Mouse (Mus musculus) right cerebral cortex, postnatal 14 days (tissue): ENCODE measurements around the gene Sox5.

Source experiments
- DNase-seq: peaks from one replicate; pipeline ENCODE4 v3.0.0; 2022

Gene Sox5

DNA sequence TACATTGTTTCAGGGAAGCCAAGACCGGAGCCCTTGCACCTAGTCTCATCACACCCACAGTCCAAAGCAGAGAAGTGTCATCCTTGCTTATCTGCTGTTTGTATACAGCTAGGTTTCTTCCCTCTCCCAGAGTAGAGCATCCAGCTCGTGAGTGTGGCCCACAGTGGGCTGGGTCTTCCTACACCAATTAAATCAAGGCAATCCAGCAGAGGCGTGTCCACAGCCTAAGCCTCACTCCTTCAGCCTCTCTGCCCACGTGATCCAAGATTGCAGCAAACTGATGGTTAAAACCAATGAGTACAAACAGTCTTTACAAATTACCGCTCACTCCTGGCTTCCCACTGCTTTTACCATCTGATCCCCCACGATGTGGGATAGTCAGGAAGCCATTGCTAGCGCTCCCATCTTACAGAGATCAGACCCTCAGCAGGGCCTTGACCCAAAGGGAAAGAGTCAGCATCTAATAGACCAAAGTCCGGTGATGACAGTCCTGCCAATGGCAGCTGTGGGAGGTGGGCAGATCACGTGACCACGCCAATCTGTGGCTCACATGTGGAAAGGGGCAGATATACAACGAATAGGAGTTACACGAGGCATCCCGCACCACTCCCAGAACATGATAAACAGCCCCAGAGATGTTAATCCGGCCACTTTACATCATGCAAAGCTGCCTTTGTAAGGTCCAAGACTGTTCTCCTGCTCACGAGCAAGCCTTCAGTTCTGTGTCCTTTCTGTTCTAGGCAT, 9.4 kb downstream of the Sox5 start:
- DNase-seq = no peak

DNA sequence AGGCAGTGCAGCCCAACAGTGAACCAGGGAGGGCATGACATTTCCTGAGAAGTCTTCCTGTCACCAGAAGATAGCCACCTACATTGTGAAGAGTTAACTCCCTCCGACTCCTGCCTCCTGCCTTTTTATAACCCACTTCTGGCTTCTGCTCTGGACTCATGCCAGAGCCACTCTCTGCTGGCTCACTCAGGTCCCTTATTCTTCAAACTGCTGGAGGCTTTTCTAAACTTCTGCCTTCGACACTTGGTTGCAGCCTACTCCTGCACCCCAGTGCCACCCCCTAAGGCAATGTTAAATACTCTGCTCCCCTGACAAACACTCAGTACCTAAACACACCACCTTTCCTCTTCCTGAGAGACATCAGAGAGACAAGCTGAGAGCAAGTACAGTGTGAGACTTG, 12.7 kb downstream of the Sox5 start:
- DNase-seq = no peak

DNA sequence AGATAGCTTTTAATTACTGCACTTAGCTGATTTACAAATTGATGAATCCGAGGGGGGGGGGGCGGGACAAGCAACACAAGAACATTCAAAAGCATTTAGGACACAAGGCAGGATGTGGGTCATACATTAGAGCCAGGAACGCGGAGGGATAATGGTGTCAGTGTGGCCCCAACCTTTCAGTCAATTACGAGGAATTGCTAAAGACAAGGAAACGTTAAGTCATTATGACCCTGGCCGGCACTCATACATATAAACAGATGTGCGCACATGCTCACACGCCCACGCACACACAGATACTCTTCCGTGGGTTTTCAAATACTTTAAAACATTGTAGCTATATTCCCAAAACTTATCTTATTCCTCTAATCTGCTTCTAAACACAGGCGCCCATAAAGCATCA, 19.9 kb downstream of the Sox5 start:
- no peak for DNase-seq

DNA sequence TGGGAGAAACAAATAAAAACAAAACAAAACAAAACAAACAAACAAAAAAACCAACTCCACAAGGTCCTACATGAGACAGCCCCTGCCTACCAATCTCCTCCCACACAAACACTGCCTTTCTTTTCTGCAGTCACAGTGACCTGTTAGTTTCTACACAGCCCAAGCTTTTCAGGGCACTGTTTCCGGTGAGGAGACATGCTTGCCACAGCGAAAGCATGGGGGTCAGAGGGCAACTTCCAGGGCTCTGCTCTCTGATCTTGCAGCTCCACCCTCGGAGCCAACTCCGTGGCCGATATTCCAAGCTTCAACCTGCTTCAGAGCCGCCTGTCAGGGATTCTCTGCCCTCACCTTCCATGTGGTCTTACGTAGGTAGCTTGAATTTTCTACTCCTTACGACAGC, 22.6 kb downstream of the Sox5 start:
- DNase-seq = no peak

DNA sequence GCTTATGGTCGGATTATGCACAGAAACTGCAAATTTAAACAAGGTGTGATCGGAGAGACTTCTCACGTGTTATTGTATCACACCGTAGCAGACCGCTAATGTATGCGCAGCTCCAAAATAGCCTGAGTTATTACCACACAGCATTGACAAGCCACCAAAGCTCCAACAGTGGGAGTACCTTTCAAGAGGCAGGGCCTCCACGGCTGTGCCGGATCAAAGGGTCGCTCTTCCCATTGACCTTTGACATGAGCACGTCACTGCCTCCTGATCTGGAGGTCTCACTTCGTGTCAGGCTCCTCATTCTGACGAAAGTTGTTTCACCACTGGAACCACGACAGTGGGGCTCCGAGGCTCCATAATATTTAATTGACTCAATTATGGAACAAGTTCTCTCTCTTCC, 24.4 kb downstream of the Sox5 start:
- DNase-seq = no peak

DNA sequence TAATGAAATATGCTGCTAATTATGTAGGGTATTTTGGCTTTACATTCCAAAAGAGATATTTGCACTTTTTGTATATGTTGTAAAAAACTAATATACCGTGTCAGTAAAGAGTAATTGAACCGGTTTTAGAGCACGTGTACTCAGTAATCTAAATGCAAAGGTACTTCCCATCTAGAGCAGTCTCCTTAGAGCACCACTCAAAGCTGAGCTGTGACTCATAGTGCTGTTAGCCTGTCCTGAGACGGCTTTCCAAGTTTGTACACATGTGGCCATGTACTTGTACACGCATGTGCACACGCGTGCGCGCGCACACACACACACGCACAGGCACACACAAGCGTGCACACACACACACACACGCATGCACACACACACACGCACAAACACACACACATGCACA, 25.3 kb downstream of the Sox5 start:
- no peak for DNase-seq

DNA sequence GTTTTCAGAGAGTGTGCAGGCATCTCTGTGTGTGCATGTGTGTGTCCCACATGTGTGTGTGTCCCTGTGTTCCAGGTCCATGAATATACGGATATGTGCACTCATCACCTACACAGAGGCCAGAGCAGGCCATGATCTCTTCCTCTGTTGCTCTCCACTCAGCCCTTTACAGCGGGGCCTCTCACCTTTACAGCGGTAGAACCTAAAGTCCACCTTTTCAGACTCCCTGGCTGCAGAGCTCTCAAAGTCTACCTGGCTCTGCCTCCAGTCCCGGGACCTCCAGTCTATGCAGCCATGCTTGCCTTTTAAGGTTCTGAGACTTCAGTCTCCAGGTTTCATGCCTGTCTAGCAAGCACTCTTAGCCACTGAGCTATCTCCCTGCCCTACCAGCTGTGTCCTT, 26.5 kb downstream of the Sox5 start:
- no peak for DNase-seq

DNA sequence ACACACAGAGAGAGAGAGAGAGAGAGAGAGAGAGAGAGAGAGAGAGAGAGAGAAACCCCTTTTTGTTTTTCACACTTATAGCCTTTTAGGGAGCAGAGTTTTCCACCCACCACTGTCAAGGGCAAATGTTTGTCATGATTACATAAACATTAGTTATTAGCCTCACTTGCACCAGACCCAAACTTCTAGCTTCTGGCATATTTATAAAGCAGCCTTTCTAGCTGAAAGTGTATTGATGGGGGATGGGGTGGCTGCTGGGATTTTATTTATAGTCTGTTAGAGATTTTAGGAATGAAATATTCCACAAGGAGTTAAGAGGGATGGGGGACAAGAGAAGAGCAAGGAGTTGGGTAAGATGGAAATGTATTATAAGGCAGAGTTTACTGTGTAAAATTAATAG, 27.4 kb downstream of the Sox5 start:
- no peak for DNase-seq

DNA sequence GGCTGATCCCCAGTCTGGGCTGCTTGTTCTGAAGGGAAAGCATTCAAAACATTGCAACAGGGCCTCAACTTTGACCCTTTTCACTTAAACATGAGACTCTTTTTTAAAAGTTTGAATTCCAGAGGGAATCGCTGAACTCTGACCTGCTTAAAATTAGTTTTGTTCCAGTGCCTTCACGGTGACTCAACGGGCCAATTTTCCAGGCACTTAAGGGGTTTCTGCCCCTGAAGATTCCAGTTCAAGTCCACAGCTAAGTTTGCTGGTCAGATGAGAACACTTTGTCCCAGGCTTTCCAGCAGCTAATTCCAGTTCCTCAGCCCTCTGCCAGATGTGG, 27.8 kb downstream of the Sox5 start:
- DNase-seq = no peak

DNA sequence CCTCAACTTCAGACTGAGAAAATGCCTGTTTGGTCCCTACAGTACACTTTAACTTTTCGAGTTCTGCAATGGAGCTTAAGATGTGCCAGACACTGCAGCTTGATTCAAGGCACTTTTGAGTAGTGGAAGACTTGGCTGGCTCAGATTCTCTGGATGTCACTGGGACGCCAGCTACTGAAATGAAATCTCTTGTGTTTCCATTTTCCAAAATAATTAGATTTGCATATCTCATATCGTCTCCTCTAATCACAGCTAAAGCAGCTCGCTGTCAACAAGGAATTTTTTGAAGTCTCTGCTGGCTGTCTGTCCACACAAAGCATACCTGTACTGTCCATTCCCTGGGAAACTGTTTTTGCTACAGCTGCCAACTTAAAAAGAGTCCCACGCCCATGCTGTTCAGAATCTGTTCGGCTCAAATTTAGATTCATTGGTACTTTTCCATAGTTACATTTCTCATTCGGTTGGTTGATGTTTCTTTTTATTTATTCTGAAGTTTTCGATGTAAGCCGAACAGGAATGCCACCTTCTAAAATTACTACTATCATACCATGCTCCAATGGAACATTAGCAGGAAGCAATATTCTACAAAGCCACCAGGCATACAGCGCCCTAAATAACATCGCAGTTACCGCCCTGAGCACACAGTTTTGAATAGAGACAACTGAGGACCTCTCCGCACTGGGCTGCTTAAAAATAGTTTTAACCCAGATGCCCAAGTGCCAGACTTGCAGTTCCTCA, 28.4 kb downstream of the Sox5 start:
- no peak for DNase-seq

DNA sequence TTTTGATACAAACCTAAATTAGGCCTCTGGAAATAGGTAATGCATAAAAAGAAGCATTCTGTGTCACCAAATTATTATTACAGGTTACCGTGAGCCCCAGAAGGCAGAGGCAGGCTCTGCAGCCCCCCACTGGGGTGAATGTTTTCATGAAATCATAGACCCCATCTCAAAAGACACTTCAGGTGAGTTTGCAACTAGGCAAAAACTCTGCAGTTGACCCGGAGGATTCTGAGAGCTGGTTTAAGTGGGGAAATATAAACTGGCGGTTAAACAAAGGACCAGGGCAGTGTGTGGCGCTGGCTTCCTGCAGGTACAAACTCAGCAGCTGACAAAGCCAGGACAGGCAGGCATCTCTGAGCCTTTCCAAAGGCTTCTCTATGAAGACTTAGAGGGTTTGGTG, 30.2 kb downstream of the Sox5 start:
- DNase-seq = no peak

DNA sequence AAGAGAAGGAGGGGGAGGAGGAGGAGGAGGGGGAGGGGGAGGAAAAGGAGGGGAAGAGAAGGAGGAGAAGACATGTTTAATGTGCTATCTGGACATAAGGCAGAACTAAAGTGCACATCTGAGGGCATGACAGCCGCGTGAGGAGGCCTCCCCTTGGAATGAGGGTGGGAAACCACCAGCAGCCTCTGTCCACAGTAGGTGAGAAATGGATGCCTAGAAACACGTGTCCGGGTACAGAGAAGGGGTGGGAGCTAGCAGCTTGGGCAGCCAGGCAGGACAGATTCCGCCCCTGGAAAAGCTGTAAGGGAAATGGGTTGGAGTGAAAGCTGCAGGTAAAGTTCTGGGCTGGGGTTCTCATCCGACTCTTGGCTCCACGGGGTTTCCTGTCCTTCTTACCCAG, 31.6 kb downstream of the Sox5 start:
- DNase-seq = no peak

DNA sequence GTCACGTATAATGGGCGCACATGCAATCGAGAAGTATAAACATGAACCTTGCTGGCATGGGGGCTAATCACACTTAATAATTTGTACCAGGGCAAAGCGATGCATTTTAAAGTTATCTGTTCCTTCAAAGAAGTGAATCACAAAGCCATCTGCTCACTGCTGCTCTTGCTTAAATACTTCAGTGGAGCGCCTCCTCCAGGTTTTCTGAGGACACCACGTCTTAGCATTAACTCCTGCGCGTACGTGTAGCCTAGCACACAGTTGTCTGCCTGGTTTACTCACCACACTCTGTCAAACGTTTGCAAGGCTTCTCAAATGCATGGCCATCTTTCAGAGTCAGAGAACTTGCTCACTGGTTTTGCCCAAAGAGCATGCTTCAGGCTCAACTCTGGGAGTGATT, 35.3 kb downstream of the Sox5 start:
- peak; percentile 8 for DNase-seq

DNA sequence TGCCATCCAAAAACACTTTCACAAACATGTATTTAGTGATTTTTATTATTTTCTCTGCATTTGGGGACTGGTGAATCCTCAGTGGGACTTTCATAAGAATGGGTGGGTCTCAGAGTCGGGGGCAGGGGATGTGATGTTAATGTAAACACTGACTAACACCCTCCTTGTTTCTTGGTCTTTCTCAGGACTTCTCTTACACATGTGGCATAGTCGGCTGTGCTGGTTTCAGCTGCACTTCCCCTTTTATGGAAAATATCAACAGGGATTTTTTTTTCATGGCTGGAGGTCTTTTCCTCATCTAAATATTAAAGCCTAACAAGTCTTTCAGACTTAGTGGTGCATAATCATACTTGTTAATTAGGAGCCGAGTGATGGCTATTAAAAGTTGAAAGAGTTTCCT, 39.2 kb downstream of the Sox5 start:
- DNase-seq = no peak

DNA sequence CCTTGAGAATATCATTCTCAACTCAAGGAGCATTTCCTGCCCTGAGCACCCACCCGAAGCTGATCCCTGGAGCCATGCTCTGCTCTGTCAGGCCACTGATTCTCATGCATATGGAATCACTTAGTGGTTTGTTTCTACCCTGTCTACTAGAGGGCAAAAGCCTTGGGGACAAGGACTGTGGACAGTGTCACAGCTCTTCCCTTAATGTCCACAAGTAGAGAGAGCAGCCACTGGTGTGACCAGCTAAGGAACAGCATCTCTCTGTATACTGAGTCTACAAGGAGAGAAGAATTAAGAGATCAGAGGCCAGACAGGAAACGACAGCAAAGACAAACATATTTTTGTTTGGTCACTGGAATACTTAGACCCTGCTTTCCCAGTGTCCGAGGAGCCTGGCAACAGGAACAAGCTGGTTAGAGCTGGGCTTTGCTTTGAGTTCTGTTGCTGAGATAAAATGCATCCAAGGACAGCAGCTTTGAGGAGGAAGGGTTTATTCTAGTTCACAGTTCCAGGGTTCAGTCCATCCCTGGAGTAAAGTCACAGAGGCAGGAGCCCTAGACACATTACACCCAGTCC, 40.6 kb downstream of the Sox5 start:
- no peak for DNase-seq

DNA sequence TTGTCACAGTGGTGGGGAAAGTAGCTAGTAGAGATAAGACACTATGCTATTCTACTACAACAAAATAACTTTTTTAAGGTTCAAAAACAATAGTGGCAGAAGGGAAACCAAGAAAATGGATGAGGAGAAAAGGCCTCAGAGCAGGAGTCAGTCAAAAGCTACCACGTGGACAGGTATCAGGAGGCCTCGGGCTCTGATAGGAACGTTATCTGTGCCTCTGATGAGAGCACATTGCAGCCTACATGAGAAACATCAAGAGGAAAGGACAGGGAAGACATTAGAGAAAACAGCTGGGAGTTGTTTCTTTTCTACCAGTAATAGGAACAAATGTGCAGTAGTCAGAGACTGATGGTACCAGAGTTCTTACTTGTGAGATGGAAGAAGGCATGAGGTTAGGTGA, 41.4 kb downstream of the Sox5 start:
- DNase-seq = no peak

DNA sequence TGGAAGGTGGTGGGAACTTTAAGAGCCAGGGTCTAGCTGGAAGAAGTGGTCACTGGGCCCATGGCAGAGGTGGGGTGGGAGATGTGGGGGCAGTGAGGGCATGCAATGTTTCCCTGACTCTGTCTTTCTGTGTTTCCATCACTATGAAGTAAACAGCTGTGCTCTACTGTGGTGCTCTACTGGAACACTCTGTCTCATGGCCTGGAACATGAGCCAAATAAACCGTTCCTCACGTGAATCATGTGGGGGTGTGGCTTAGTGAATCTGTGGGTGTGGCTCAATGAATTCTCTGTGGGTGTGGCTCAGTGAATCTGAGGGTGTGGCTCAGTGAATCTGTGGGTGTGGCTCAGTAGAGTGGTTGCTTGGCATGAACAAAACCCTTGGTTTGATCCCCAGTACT, 42.0 kb downstream of the Sox5 start:
- DNase-seq = no peak

DNA sequence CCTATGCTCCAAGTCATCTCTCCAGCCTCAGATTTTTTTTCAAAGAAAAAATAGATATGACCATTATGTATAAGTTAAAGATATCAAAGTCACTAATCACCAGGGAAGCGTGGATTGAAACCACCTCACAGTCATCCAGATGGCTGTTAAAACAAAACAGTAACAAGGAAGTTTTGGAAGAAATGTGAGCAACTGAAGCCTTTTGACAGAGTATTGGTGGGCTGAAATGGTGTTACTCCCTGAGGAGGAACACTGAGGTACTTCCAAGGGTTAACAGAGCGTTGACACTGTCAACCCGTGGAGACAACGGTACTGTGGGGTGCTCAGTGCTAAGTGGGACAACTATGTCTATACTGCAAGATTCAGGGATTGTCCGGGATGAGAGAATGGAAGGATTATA, 44.0 kb downstream of the Sox5 start:
- DNase-seq = no peak

DNA sequence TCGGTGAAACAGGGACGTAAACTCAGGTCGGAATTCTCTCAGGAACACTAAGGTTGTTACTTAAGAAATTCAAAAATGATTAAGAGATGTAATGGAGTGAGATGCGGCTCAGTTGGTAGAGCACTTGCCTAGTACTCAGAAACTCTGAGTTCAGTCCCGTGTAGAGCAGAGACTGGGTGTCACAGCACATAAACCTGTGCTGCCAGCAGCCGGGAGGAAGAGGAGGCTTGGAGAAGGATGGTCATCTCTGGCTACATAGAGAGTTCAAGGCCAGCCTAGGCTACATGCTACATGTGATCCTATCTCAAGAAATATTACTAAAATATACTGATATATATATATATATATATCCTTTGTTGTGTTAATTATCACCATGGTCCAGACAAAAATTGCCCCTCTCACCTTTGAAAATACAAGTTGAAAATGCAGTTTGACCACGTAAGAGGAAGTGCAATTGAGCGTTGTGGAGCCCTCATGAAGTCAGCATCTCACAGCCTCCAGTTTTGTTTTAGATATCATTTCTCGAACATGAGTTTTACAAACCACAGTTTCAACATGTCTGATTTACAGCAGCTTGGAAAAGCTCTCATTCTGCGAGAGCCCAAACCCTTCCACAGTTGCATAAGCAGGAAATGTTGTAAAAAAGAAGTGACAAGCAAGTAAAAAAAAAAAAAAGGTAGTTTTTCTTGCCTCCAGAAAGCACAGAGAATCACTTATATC, 50.4 kb downstream of the Sox5 start:
- no peak for DNase-seq

DNA sequence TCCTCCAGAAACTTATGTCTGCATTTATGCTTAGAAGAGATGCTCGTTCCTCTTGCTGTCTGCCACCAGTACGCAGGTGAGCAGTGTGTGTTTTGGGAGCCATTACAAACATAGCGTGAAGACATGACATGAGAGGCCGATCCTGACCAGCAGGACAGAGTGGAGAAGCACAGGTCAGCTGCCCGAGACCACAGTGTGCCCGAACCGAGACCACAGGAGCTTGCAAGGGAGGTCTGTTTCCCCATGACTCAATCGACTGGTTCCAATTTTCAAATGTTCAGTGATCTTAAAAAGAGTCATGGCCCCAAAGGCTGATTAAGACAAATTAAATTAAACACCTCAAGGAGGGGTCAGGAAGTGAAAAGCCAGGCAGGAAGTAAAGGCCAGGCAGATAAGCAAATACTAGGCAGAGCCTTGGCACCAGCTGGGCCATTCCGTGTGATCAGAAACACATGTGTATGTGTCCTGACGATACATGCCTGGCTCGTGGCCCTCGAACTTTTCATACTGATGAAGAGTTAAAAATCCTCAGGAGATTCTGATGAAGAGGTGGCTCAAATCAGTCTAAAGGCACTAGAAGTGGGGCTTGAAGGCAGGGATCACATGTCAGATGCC, 58.1 kb downstream of the Sox5 start:
- DNase-seq = no peak

DNA sequence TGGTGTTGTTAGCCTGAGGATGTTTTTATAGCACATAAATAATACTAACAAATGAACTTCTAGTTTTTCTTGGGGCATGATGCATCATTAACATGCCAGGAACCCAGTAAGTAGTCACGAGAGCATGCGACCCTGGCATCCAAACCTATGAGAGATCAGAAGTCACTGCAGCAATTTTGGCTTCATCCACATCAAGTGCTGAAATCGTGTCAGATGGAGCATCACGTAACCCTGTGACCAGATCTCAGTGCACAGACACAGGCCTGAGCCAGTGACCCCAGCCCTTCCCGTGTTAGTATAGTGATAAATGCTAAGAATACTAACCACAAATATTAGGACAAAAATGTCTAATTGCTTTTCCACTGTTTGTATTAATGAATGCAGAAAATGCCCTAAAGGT, 58.8 kb downstream of the Sox5 start:
- DNase-seq = no peak

DNA sequence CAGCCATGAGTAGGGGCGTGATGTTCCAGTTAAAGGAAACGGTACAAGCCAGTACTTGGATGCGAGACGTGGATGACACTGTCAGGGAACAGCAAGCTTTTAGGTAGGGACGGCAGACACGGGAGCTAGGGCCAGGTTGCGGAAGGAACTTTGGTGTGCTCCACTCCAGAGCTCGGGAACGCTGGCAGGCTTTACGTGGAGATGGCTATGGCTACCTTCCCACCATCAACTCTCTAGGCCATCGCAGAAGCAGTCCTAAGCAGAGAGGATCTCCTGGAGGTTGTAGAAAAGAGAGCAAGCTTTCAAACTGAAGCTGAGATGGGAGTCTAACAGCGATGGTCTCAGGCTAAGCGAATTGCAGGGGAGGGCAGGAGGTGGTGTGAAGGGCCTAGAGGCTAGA, 60.9 kb downstream of the Sox5 start:
- no peak for DNase-seq

DNA sequence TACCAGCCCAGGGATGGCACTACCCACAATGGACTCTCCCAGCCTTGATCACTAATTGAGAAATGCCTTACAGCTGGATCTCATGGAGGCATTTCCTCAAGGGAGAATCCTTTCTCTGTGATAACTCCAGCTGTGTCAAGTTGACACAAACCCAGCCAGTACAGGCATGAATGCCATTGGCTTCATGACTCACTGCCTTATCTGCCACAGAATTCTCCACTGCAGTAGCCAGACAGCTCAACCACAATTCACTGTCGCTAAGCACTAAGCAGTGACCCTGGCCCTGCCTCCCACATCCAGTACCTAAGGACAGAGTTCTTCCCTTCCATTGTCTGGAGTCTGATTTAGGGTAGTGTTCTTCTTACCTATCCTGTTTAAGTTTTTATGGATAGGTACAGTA, 65.4 kb downstream of the Sox5 start:
- DNase-seq = no peak

DNA sequence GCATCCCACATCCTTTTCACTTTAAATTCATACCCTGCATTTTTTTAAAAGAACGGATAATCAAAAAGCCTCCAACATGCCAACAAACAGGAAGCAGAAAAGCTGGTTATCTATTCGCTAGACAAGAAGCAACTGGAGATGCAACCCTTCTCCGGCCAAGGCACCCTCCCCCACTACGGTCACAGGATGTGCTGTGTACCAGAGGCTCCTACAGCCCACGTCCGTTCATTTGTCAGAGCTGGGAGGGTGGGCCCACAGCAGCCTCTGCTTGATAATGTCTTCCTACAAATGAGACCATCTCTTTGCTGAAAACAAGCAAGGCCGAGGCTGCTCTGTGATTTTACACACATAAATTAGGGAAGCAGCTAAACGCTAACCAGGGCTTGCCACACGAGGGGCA, 69.9 kb downstream of the Sox5 start:
- no peak for DNase-seq
